Mouse (Mus musculus) megakaryocyte, embryonic 14.5 days (primary cell): ENCODE measurements at regions not wholly inside any gene's neighbourhood (a gene's known extent, or its start where the extent isn't known, plus 50 kb on each side); places are given as distances from the start of the nearest gene placed in this dataset.

Source experiments
- FLI1 ChIP-seq: IDR thresholded peaks from 2 replicates; pipeline ENCODE4 v1.6.1; 2012; ENCODE audit warnings: low read length, inconsistent platforms, mixed read lengths
- GATA1 ChIP-seq: IDR thresholded peaks from 3 replicates; pipeline ENCODE4 v1.6.1; 2012; ENCODE audit warnings: mixed read lengths, low read length, inconsistent platforms, borderline replicate concordance

DNA sequence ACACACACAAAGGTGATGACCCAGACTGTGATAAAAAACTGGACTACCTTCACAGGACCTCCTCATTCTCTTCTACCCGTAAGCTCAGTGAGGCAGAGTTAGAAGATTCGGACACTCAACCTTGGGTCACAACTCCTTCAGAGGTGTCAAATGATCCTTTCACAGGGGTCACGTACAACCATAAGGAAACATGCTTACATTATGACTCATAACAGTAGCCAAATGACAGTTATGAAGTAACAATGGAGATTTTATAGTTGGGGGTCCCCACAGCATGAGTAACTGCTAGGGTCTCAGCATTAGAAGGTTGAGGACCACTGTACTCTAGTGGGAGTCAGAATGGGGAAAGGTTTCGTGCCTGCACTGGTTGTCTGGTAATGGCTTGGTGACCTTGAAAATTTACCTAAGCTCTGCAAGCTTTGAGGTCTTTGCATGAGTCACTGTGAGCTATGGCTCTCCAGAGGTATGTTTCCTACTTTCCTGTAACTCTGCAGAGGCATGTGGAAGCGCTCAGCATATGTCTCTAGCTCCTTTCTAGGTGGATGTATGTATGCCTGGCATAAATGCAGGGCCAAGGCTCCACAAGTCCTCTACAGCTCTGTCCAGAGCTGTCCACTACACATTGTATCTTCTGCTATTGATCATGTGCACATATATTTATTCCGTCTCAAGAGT lies 158.6 kb downstream of the Rap2a start:
- no peak for TF ChIP-seq GATA1
- no peak for TF ChIP-seq FLI1
